Mouse (Mus musculus): Measurements from ENCODE around the gene Hoxc13. TPM values are rescaled to one million over a fixed set of nuclear protein-coding genes. Genes with fewer than 3 reads are reported as not detected.

The Hoxc13 gene
- total RNA-seq, 1 experiment from 2014 or later: not detected

Other genes starting within 250 kb of the Hoxc13 start
- gene Atp5g2, start 248.8 kb upstream of the Hoxc13 start, total RNA-seq (2017): 24.4 and 33.1 TPM in 2 replicates
- 21.2 and 23.2 TPM in 2 replicates for gene Calcoco1, start 198.9 kb upstream of the Hoxc13 start, total RNA-seq (2017)
- not detected in 2 replicates for gene Hoxc12, start 15.7 kb downstream of the Hoxc13 start, total RNA-seq (2017)
- gene Hoxc11, start 33.3 kb downstream of the Hoxc13 start, total RNA-seq (2017): not detected in 2 replicates
- gene Hoxc10, start 45.7 kb downstream of the Hoxc13 start, total RNA-seq (2017): not detected in 2 replicates
- gene Hoxc5, start 46.3 kb downstream of the Hoxc13 start, total RNA-seq (2017): not detected in 2 replicates
- gene Hoxc9, start 55.3 kb downstream of the Hoxc13 start, total RNA-seq (2017): not detected in 2 replicates
- gene Hoxc8, start 69.5 kb downstream of the Hoxc13 start, total RNA-seq (2017): not detected in 2 replicates
- gene Hoxc6, start 77.2 kb downstream of the Hoxc13 start, total RNA-seq (2017): not detected in 2 replicates
- not detected in 2 replicates for gene Hoxc4, start 97.8 kb downstream of the Hoxc13 start, total RNA-seq (2017)
- gene Smug1, start 246.0 kb downstream of the Hoxc13 start, total RNA-seq (2017): 4.2 and 4.9 TPM in 2 replicates